Mouse (Mus musculus) left cerebral cortex, adult 11 months (tissue): ENCODE measurements around the gene Slit3.

Source experiments
- DNase-seq: peaks from one replicate; pipeline ENCODE4 v3.0.0; 2022; ENCODE audit warnings: low spot score

Gene Slit3

DNA sequence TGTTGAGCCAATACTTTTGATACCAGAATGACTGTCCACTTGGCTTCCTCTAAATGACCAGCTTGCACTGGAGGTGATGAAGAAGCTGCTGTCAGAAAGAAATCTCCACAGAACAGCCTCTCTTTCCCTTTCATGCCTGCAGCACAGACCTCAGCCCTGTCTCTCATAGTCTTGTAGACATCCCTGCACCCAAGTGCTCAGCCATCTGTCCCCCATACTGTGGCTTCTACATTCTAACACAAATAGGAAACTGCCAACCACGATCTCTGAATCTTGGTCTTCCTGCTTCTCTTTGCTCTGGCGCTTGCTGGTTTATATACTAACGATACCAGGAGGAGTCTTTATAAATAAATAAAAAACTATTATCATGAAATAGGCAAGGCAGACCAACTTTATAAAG is 184.9 kb downstream of the Slit3 start:
- DNase-seq, result no peak

GRCm38 (mm10) chr11:35306922-35307321 is 185.9 kb downstream of the Slit3 start:
- DNase-seq, result no peak

DNA sequence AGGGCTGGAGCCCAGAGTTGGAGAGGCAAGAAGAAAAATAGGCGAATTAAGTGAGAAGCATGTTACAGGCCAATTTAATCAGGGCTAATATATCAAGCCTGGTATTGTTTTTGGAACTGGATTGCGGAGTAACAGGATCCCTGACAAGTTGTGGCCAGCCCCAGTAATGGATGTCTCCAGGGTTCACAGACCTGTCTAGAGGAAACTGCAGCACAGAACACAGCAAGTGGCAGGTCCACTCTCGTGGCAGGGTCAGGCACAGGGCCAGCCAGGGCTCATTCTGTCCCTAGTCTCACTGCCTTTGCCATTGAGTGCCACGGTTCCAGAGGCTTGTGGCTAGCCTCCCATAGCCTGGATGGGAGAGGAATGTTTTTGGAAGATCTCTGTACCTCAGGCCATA is 187.0 kb downstream of the Slit3 start:
- no peak for DNase-seq

- DNase-seq, result no peak
Measured at GRCm38 (mm10) chr11:35315449-35316028, 194.5 kb downstream of the Slit3 start.

DNA sequence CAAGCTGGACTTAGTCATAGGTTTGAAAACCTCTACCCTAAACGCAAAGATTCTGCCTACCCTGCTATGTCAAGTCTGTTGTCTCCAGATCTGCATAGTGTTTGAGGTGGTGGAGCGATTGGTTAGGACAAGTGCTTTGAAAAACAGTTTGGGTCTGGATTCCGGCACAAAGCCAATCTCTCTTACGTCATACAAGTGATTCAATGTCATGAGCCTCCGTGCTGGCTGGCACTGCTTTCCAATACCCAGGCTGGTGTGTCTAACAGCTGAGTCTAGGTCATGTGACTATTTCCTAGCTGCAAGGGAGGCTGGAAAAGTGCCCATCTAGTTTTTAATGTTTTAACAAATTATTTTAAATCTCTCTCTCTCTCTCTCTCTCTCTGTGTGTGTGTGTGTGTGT is 196.2 kb downstream of the Slit3 start:
- DNase-seq, result no peak

DNA sequence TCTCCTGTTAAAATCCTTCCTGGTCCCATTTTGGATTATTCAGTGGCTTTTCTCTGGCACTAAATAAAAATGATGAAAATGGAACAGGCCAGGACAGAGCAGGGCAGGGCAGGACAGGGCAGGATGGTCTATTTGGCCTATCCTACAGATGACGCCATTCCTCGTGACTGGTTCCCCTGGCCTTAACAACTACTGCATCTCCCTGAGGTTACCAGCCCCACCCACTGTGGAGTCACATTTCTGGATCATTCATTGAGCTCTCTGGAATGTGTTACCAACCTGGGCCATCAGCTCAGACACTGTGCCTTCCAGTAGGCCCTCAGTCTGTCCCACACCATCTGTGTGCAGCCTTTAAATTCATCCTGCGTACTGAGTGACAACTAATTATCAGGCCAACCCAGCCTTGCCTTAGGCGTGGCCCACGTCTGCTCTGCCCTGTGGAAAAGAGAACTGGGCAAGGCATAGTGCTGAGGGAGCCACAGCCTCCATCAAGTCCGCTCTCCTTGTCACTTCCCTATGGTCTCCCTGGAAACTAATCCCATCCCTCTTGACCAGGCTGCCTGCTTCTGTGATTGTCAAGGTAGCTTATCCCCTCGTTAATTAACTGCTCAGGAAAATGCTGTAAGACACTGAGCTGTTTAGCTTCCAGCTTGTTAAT is 196.9 kb downstream of the Slit3 start:
- no peak for DNase-seq

DNA sequence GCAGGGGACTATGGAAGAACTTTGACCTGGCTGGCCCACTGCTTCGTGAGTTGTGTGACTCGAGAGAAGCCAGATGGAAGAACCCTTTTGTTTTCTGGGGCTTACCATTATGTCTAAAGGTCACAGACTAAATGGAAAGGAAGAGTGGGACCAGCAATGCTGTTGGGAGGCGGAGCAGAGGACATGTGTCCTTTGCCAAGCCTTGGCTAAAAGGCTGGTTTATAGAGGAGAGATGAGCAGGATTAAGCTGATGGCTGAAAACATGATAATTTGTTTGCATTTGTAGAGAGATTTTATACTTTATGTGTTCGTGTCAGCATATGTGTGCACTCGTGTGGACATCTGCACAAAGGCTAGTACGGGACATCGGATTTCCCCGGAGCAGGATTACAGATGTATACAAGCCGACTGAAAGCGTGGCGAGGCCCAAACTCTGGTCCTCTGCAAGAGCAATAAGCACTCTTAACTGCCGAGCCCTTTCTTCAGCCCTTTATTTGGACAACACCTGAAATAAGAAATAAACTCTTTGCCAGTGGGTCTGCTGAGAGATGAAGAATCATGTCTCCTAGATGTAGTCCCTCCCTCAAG is 197.5 kb downstream of the Slit3 start:
- no peak for DNase-seq

DNA sequence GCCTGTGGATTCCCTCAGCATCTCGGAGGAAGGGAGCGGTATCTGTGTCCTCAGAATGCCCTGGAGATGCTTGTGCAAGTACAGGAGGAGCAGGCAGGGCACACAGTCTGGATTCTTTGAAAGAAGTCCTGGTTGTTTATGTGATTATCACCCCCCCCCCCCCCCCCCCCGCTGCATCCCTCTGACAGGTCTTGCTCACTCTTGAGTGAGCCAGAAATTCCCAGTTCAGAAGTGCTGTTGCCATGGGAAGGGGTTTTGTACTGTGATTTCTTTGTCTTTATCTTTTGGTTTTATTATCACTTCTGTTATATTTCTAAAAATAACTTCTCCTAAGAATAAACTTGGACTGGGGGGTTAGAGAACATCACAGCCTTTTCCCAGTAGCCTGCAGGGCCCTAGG is 199.5 kb downstream of the Slit3 start:
- DNase-seq, result no peak

- no peak for DNase-seq
Measured at GRCm38 (mm10) chr11:35324397-35324796, 203.4 kb downstream of the Slit3 start.

DNA sequence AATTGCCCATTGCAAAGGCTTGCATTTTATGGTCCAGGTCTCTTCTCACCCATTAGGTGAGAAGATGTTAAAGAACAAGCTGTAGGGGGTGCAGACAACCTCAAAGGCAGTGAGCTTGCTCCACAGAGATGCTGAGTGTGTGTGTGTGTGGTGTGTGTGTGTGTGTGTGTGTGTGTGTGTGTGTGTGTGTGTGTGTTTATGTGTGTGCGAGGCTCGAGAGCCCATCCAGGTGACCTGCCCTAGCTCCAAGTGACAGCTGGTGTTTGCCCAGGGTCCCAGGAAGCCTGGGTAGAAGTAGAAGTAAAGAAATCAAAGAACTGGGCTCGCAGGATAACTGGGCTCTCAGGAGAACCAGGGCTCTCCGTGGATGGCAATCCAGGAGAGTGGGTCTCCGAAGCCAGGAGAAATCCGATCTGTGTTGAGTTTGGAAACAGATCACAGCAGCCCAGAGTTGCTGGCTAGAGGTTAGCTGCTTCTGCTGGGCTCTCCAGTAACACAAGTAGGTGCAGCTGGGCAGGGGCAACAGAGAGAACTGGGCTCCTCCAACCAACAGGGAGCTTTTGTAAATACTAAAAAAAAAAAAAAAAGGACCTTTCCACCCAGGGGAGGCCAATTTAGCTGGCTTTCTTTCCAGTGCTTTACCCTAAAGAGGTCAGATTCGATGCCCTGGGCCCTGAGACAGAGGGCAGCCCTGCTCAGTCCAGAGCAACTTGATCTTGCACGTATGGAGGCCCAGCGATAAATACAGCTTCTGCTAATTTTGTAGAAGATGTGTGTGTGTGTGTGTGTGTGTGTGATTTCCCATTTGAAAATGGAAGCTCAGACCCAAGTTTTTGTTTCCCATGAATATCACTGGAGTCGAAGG is 204.3 kb downstream of the Slit3 start:
- DNase-seq, result no peak

DNA sequence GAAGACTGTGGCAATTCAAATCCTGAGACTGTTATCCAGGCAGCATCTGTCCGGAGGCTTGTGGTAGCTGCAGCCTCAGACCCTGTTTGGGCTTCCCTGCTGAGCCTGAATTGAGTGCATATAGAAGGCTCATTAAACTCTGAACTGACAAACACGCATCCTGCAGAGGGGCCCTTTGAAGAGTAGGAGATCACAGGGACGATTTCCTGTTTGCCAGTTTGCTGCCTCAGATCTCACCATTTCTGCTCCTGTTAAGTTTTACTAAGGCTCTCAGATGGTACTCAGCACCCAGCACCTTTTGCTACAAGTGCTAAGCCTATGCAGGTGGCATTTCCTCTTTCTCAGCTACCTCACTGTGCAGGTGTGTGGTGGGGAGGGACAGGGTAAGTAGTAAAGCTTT is 205.3 kb downstream of the Slit3 start:
- DNase-seq, result no peak

DNA sequence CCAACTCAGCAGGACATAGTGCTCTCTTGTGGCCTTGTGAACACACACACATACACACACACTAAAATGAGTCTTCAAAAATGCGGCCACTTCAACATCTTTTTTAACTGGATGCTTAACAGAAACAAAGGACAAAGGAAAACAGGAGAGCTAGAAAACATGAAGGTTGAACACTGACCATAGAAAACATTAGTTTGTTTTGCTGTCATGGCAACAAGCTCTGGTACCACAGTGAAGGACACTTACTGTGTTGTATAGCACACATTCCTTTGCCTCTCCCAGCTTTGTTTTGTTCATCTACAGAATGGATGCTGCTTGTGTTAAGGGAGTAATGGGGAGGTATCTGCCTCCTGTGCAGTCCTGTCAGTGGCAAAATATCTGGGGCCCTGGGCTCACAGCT is 206.9 kb downstream of the Slit3 start:
- no peak for DNase-seq

GRCm38 (mm10) chr11:35331476-35331875 is 210.5 kb downstream of the Slit3 start:
- no peak for DNase-seq

- DNase-seq, result no peak
Measured at GRCm38 (mm10) chr11:35336558-35336957, 215.5 kb downstream of the Slit3 start.

DNA sequence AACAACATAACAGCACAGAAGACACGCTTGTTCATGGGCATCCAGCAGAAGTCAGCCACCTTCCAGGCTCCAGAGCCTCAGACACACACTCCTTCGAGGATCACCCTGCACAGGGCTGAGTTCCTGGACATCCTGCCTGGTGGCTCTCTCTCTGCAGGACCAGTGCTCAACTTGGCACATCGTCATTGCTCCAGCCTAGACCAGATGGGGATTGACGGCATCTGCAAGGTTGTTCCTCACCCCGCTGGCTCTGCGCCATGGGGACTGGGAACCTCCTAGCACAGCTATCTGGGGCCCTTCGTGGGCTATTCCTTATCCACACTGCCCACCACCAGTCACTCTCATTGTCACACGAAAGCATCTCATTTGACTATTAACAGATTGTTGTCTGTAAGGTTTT is 216.5 kb downstream of the Slit3 start:
- no peak for DNase-seq

GRCm38 (mm10) chr11:35337927-35338819 is 217.1 kb downstream of the Slit3 start:
- DNase-seq, result no peak

DNA sequence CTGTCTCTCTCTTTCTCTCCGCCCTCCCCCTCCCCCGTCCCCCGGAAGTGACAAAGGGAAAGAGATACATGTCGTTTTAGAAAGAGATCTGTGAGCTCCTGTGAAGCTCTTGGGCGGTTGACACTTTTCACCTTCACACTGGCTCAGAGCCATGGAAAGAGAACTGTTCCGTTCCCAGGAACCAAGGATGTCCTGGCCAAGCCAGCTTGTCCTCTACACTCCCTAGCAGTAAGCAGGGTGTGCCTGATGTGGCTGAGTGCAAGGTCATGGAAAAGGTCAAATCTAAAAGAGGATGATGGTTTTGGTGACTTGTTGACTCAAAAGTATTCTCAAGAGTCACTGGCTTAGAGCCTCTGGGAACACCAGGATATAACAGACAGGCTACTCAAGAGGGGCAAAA is 219.7 kb downstream of the Slit3 start:
- no peak for DNase-seq

DNA sequence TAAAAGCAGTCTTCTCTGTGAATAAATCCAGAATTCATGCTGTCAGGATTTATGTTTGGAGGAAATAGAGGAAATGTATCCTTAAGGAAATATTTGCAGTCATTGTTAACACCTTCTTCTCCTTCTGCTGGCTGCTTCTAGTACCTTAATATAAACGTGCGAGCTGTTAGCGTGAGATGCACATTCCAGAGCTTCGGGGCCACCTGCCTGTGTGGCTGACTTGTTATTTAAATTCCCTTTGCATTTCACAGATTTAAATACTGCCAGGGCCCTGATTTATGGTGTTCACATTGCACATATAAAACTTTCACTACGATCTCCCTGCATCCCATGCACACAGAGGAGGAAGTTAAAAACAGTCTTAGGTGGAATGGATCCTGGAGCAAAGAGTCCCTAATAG is 221.5 kb downstream of the Slit3 start:
- peak; percentile 25 for DNase-seq

- no peak for DNase-seq
Measured at GRCm38 (mm10) chr11:35345696-35346480, 224.9 kb downstream of the Slit3 start.

DNA sequence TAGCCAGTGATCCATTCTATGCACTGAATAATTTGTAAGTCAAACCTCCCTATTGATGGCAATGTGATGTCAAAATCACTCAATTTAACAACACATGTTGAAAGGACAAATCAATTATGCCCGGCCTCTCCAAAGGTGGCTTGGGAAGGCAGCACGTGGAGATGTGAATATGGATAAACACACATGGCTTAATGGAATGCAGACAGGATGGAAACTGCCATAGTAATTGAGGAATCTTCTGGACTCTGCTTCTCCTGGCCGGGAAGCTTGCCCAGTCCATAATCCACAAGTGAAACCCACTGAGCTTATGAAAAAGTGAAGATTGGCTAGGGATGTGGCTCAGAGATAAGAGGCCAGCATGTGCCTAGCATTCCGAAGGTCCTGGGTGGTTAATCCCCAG is 227.1 kb downstream of the Slit3 start:
- DNase-seq, result no peak

DNA sequence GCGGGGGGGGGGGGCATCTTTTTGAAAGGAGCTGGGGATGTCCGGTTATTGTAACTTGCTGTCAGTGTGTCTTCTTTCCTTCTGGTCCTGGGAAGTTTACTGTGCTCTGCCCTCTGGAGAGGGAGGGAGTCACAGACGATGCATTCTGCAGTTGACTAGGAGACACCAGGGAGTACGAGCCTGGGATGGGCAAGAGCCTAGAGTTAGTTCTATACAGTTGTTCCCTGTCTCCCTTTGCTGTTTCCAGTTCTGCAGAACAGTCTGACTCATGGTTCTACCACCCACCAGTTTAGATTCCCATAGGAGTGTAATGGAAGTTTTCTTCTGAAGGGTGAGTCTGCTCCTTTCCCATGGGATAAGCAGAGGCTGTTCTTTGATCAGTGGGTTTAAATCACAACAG is 229.9 kb downstream of the Slit3 start:
- no peak for DNase-seq
